Mouse (Mus musculus) T-cell, adult 2 months (primary cell): ENCODE results near the gene Rnaseh2c.
A peak's percentile ranks its signal among the peaks of the same experiment; 100 is the strongest.

Experiments used
- DNase-seq: peaks from one replicate; pipeline ENCODE4 v3.0.0; 2022; ENCODE audit warnings: low spot score

Rnaseh2c gene

GRCm38 (mm10) chr19:5636036-5636570, 34.4 kb downstream of the Rnaseh2c start:
- DNase-seq, result no peak

DNA sequence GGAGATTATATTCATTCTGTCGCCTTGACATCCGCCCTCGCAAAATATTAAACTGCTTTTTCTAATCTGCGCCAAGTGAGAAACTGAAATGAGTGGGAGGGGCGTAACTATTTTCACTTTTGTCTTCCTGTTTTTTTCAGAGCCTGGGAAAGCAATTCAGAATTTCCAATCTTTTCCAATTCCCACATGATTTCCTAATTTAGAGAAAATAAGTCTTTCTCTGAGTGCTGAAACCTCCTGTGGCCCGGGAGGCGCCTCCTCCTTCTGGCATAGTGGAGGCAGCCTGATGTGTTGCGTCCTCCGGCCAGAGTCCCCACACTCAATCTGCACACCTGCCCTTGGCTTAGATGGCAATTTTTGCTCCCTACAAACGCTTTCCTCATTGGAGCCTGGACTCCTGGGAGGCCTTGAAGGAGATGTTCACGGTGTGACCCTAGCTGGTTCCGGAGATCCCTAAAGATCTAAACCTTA, 34.9 kb downstream of the Rnaseh2c start:
- no peak for DNase-seq

DNA sequence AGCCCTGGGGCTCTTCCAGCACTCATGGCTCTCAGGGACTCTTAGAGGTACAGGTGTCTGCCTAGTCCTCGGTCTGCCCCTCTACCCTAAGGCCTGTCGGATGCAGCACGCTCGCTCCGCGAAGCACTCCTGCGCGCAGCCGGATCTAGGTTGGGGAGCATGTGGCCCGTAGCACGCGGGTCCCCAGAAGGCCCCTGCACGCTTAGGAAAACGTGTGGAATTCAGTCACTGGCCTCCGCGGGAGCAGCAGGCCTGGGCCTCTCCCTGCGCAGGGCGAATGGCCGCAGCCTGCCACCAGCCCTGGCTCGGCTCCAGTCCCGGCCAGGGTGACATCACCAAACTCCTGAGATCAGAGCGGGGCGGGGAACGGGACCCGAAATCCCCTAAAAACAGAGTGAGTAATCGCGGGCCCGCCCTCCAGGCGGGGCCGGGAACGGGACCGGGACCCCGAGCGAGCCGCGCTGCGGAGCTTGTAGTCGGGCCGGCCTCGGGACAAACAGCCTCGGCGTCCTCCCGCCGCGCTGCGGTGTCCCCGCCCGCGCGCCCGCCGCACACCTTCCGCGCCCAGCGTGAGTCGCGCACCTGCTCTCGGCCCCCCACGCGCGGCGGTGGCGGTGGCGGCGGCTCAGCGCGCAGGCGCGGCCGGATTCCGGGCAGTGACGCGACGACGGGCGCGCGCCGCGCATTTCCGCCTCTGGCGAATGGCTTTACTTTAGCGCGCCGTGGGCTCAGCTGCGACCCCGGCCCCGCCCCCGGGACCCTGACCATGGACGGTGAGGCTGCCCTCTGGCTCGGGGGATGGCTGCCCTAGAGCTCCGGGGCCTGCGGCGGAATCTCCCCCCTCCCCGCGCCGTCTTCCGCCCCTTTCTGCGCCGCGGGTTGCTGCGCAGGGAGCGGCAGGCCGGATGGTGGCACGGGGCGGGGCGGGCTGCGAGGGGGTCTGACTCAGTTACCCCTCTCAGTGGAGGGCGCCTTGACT, 35.7 kb downstream of the Rnaseh2c start, which contains the start of gene Rela:
TSS of gene Rela (plus strand) at position 415 of the 979 bp plus-strand sequence.
- DNase-seq, result peak; percentile 87

- DNase-seq, result no peak
Observed at GRCm38 (mm10) chr19:5638416-5639005, 36.8 kb downstream of the Rnaseh2c start.

- DNase-seq, result no peak
Observed at GRCm38 (mm10) chr19:5640339-5640738, 38.7 kb downstream of the Rnaseh2c start.

- DNase-seq, result no peak
Observed at GRCm38 (mm10) chr19:5641021-5641420, 39.3 kb downstream of the Rnaseh2c start.

- DNase-seq, result no peak
Observed at GRCm38 (mm10) chr19:5641641-5642040, 40.0 kb downstream of the Rnaseh2c start.

GRCm38 (mm10) chr19:5645280-5645679, 43.6 kb downstream of the Rnaseh2c start:
- DNase-seq, result no peak

- DNase-seq, result no peak
Observed at GRCm38 (mm10) chr19:5646731-5647330, 45.2 kb downstream of the Rnaseh2c start.

DNA sequence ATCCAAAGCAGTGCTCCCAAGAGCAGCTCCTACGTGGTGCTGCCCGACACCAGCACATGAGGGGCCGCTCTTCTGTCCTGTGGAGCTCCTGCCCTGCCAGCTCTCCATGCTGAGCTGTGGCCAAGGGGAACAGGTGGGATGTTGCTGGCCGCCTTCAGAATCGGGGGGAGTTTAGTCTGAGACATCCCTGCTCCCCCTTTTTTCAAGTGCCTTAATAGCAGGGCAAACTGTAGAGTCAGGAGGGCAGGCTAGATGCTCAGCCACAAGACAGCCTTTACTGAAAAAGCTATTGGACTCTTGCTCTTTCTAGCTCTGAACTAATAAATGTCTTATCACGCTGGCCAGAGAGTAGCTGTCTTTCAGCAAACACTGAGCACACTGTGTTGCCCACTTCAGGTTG, 46.1 kb downstream of the Rnaseh2c start:
- DNase-seq, result no peak

DNA sequence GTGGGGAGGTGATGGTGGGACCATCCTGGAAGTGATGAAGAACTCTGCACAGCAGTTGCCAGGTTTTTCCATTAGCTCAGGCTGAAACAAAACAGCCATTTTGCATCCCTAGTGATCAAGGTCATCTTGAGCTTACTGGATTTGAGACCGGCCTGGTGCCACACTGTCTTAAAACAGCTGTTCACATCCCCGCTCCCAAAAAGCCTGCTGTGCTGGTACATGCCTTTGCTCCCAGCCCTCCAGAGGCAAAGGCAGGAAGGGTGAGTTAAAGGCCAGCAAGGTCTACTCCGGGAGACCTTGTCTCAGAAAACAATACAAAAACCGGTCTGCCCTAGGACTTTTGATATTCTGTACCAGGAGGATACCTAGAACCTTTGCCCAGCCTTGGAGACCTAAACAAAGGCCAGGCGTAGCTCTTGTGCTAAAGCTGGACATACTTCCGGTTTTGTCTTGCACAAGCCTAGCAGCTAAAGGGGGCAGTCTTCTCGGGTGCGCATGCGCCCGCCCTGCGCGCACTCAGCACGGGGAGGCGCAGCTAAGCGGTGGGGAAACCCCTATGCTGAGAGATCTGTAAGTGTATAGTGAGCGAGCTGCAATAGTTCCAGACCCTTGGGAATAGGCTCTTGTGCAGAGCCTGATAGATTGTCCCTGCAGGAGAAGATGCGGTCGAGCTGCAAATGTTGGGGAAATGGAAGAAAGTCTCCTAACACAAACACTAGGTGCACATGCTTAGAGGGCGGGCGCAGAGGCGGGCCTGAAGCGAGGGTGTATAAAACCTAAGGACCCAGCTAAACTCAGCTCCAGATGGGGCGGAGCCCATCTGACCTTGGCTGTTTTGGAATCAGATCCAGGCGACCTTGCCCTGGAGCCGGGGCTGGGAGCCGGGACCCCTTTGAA, 47.0 kb downstream of the Rnaseh2c start:
- peak; percentile 90 for DNase-seq

GRCm38 (mm10) chr19:5649298-5649741, 47.6 kb downstream of the Rnaseh2c start:
- no peak for DNase-seq

DNA sequence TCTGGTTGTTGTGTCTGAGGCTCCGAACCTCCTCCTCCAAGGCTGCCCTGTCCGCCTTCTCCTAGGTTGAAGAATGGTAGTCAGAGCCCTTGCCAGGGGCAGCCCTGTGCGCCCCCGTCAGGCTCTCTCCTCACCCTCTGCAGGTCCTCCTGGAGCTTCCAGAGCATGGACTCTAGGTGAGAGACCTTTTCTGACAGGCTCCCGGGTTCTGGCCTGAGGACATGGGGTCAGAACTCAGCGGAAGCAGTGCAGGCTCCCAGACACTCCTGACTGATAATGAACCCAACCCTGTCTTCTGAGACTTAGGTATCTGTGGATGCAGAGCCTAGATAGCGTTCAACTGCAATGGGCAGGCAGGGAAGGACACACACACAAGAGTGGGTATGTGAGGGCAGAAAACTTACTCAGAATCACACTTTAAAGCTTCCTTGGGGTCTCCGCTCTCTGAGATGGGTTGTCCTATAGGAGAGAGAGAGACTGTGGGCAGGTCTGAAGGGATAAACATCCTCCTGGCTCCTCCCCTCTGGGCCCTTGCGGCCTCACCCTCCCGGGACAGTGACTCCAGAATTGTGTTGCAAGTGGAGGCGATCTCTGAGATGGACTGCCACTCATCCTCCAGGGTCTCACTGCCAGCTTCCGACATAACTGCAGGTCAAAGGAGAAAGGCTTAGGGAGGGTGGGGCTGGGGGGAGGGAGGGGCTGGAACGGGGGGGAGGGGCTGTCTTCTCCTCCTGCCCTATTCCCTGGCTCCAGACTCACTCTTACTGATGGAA, 50.0 kb downstream of the Rnaseh2c start:
- no peak for DNase-seq

GRCm38 (mm10) chr19:5652570-5652969, 50.9 kb downstream of the Rnaseh2c start:
- no peak for DNase-seq

- DNase-seq, result no peak
Observed at GRCm38 (mm10) chr19:5653969-5654719, 52.5 kb downstream of the Rnaseh2c start.

GRCm38 (mm10) chr19:5654720-5655298, 53.1 kb downstream of the Rnaseh2c start:
- no peak for DNase-seq
